Mouse (Mus musculus) layer of hippocampus, postnatal 25 days (tissue): ENCODE measurements around the gene Csf2rb. TPM values are rescaled to one million over a fixed set of nuclear protein-coding genes. Genes with fewer than 3 reads are reported as not detected.
A peak's percentile ranks its signal among the peaks of the same experiment; 100 is the strongest.

Experiments used
- DNase-seq, 2 experiments: peaks; one replicate each; pipeline ENCODE4 v3.0.0; 2022; ENCODE audit warnings: mixed read lengths in 2 of 2, low spot score in 1 of 2; ENCODE audit errors: extremely low spot score in 1 of 2
- microRNA-seq, 2 experiments: library from miRNA; unstranded; fragments of <30 nt; microRNA quantifications; one replicate each; pipeline ENCODE4 v1.2.0; 2021
- total RNA-seq, 2 experiments: library from RNA; stranded (reverse); gene quantifications; 2 replicates each; pipeline ENCODE4 v1.2.3; 2021

The Csf2rb gene
- total RNA-seq, 2 experiments from 2014 or later, result 2.5 to 2.6 TPM

DNA sequence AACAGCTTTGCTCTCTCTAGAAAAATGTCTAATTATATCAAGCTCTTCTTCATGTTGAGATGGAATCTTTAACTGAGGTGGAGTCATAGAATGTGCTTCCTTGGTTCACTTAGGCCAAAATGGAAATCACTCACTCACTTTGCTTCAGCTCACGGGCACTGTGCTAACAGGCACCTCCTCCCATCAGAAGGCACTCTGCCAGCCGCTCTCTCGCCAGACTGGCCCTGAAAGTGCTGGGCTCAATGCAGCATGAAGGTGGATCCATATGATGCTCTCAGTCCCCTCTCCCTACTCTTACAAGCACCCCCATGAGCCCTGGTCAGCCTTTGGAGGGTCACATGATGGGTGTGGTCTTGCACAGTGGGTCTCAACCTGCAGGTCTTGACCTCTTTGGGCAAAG is 48.7 kb downstream of the Csf2rb start:
- no peak for DNase-seq

- no peak for DNase-seq
Observed at GRCm38 (mm10) chr15:78377859-78378258, 52.3 kb downstream of the Csf2rb start.

GRCm38 (mm10) chr15:78378556-78378955 is 53.0 kb downstream of the Csf2rb start:
- DNase-seq, result no peak

- DNase-seq, result no peak
Observed at GRCm38 (mm10) chr15:78380208-78380607, 54.7 kb downstream of the Csf2rb start.

GRCm38 (mm10) chr15:78380741-78381140 is 55.2 kb downstream of the Csf2rb start:
- no peak for DNase-seq

- no peak for DNase-seq
Observed at GRCm38 (mm10) chr15:78382115-78382514, 56.6 kb downstream of the Csf2rb start.

DNA sequence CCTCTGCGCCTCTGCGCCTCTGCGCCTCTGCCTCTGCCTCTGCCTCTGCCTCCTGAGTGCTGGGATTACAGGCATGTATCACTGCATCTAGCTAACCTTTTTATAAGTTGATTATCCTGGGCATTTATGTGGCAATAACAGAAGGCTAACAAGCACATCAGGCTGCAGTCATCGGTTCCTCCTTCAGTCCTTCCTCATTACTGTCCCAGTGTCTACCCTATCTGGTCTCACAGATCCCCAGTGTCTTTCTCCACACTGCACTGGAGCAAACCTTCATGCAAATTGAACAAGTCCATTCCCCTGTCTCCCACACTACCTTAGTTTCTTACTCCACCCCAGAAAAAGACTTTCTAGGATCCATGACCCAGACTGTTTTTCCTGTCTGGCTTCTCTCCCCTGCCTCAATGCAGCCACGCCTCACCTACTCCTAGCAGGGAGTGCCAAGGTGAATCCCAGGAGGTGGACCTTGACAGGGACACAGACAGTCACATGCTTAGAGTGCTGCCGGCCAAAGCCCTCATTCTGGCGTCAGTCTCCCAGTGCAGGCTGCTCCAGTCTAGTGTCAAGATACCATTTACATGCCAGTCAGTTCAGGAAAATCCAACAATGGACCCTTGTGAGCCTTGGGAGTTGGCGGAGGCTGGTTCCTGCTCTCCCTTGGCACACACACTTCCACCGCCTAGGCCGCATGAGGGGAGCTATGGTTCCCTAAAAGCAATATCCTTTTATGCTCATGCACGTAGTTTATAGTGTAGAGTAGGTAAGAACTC is 58.1 kb downstream of the Csf2rb start:
- no peak for DNase-seq

GRCm38 (mm10) chr15:78384220-78385116 is 58.9 kb downstream of the Csf2rb start:
- no peak for DNase-seq

DNA sequence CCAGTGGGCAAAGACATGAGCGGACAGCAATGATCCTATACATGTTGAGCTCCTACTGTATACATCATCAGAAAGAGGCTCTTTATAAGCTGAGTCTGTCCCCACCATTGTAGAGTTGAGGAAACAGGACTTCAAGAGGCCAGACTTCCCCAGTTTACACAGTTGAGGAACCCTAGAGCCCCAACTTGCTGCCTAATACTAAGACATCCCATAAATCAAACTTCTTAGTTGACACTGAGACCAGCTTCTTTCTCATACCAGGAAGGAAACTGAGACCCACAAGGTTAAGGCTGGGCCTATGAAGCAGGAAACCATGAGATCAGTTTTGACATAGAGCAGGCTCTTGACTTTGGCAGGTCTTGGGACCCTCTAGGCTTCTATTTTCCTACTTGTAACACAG is 60.0 kb downstream of the Csf2rb start:
- no peak for DNase-seq

DNA sequence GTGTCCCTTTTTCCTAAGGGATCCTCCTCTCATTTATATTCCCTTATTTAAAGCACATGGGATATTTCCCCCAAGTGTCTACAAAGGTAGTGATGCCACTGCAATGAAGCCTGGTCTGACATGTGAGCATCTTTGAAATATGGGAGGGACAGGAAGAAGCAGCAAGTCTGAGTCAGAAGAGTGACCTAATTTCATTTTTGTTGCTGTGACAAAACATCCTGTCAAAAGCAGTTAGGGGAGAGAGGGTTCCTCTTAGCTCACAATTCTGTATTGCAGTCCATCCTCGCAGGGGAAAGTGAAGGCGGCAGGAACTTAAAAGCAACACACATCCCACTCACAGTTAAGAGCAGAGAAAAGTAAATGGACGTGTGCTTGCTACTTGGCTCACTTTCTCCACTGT is 65.3 kb downstream of the Csf2rb start:
- DNase-seq, result no peak

- no peak for DNase-seq
Observed at GRCm38 (mm10) chr15:78395478-78395962, 70.0 kb downstream of the Csf2rb start, which contains the start of gene Tex33. Gene Tex33 (minus strand): TSS chr15:78395912.

DNA sequence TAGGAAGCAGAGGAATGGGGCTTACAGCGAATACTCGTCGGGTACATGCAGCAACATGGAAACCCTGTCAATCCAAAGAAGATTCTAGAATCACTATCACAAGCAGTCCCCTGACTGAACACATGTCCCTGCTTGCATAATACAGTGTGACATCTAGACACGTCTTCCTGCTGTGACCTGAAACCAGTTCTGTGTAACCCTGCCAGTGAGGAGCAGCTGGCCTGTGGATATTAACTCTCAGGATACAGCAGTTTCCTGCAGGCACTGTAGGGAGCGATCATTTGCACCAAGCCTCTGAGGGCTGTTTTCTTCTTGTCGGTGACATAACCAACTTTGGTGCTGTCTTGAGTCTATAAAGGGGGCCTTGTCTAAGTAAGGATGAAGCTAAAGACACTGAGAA is 75.8 kb downstream of the Csf2rb start:
- DNase-seq, result no peak

GRCm38 (mm10) chr15:78401921-78402320 is 76.4 kb downstream of the Csf2rb start:
- peak; percentile 28 to 48 for DNase-seq

- DNase-seq, result no peak
Observed at GRCm38 (mm10) chr15:78402423-78402822, 76.9 kb downstream of the Csf2rb start.

DNA sequence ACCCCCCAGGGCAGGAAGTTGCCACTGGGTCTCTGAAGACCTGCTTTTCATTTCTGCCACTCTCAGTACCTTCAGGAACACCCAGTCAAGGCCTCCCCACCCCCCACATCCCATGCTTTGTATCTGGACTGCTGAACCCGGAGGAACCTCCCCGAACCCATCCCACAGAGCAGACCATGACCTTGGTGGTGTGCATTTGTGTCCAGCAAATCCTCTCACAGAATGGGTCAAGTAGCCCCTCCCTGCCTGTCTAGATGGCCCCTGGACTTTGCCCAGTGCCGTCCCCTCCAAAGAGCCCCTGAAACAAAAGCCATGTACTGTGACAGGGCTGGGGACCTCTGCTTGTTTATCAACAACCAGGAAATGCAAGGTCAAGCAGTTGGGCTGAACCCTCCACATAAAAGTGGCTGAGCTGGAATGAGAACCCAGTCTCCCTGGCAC is 77.8 kb downstream of the Csf2rb start:
- no peak for DNase-seq

Small RNA genes lying within 50 kb of the gene (microRNA-seq; reads per million reads assigned to microRNA genes)
- gene Mir7676-1 (0 reads per million in 2 experiments), gene Mir7676-2 (0 reads per million in 2 experiments)

Other genes starting within 250 kb of the Csf2rb start
- gene Cacng2, start 205.7 kb upstream of the Csf2rb start, total RNA-seq, result 10 to 100 TPM; 35.5 to 40.7 TPM
- gene Ift27, start 151.6 kb upstream of the Csf2rb start, total RNA-seq, result 10 to 100 TPM; 22.8 to 26.0 TPM
- 10 to 100 TPM; 56.5 to 58.5 TPM for gene Pvalb, start 119.4 kb upstream of the Csf2rb start, total RNA-seq
- 1 to 10 TPM; 1.1 to 1.3 TPM for gene Ncf4, start 81.0 kb upstream of the Csf2rb start, total RNA-seq
- gene Csf2rb2, start 20.0 kb upstream of the Csf2rb start, total RNA-seq, result 1 to 10 TPM; 1.5 to 2.1 TPM
- not detected for gene Tex33, start 70.2 kb downstream of the Csf2rb start, total RNA-seq
- gene Tst, start 80.2 kb downstream of the Csf2rb start, total RNA-seq, result 10 to 100 TPM; 41.4 to 42.4 TPM
- gene Mpst, start 80.7 kb downstream of the Csf2rb start, total RNA-seq, result 10 to 100 TPM; 33.6 to 39.4 TPM
- gene Kctd17, start 102.8 kb downstream of the Csf2rb start, total RNA-seq, result 100 to 1,000 TPM; 257 to 260 TPM
- 1 to 10 TPM in 1 of 2 experiments, under 1 TPM in 1; 0.61 to 4.5 TPM for gene Tmprss6, start 142.9 kb downstream of the Csf2rb start, total RNA-seq
- gene Il2rb, start 169.5 kb downstream of the Csf2rb start, total RNA-seq, result under 1 TPM in 1 of 2 experiments, not detected in 1; 0.05 TPM
- 1 to 10 TPM; 5.3 to 5.6 TPM for gene C1qtnf6, start 205.7 kb downstream of the Csf2rb start, total RNA-seq
- 10 to 100 TPM; 22.9 to 27.2 TPM for gene Sstr3, start 218.9 kb downstream of the Csf2rb start, total RNA-seq
- 1 to 10 TPM; 1.6 to 1.9 TPM for gene Rac2, start 247.0 kb downstream of the Csf2rb start, total RNA-seq